Mouse (Mus musculus) limb, embryonic 12.5 days (tissue): ENCODE results near the gene Isg15. TPM values are rescaled to one million over a fixed set of nuclear protein-coding genes. Genes with fewer than 3 reads are reported as not detected.

Experiments
- ATAC-seq: fragments of 200-750 bp; cut with Nextera tagmentation; 2 replicates; pipeline ENCODE4 v1.8.0; 2017; ENCODE audit warnings: low read depth, moderate TSS enrichment; ENCODE audit not compliant: insufficient number of reproducible peaks, insufficient read depth, low FRiP score, low TSS enrichment
- H3K27ac ChIP-seq: fragments of 300-500 bp; sonication (generic); 2 replicates; pipeline ENCODE4 v1.5.1; 2016; ENCODE audit warnings: mild to moderate bottlenecking, moderate library complexity
- H3K27me3 ChIP-seq: fragments of 300-500 bp; sonication (generic); 2 replicates; pipeline ENCODE4 v1.6.1; 2016; ENCODE audit warnings: mild to moderate bottlenecking, moderate library complexity
- H3K36me3 ChIP-seq: fragments of 300-500 bp; sonication (generic); 2 replicates; pipeline ENCODE4 v1.6.1; 2016; ENCODE audit warnings: mild to moderate bottlenecking, moderate library complexity
- H3K4me1 ChIP-seq: fragments of 300-500 bp; sonication (generic); replicated peaks from 2 replicates; pipeline ENCODE4 v1.6.1; 2016
- H3K4me2 ChIP-seq: fragments of 300-500 bp; sonication (generic); 2 replicates; pipeline ENCODE4 v1.6.1; 2016; ENCODE audit warnings: mild to moderate bottlenecking, moderate library complexity
- H3K4me3 ChIP-seq: fragments of 300-500 bp; sonication (generic); replicated peaks from 2 replicates; pipeline ENCODE4 v1.5.1; 2016; ENCODE audit warnings: mild to moderate bottlenecking
- H3K9ac ChIP-seq: fragments of 300-500 bp; sonication (generic); replicated peaks from 2 replicates; pipeline ENCODE4 v1.6.1; 2016; ENCODE audit warnings: mild to moderate bottlenecking, moderate library complexity
- H3K9me3 ChIP-seq: fragments of 300-500 bp; sonication (generic); 2 replicates; pipeline ENCODE4 v1.6.1; 2016; ENCODE audit warnings: mild to moderate bottlenecking, moderate library complexity
- WGBS: fragments of 180-500 bp; shearing (Covaris S2); methylation state at CpG from one replicate; pipeline ENCODE4 v1.1.7; 2016; 5-methylcytosine and 5-hydroxymethylcytosine counted together
- polyA plus RNA-seq: library from polyadenylated mRNA; unstranded; fragments of >200 nt; fragmentation: Nextera tagmentation; extraction: Ambion mirVana; gene quantifications from 2 replicates; pipeline ENCODE4 v1.2.1, GENCODE M21; 2016

Gene Isg15
- polyA plus RNA-seq, 1 experiment from 2014 or later = 0.95 TPM

DNA sequence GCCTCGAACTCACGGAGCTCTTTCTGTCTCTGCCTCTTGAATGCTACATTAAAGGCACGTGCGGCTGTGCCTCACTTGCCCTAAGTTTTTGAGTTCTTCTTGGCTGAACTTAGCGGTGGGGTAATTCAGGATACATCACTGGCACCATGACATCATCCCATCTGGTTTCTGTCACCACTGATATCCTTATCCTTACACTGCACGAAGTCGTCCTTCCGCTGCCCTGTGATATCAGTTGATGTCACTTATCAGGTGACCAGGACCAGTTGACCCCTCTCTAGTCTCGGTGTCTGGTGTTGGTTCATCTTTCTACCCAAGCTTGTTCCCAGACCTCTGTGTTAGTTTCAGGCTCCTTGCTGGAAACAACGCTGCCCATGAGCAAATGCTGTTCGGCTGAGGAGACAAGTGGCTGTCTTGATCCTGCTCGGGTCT is 1.9 kb upstream of the Isg15 start:
- no peak overlapping the region for H3K9ac ChIP-seq
- H3K4me2 ChIP-seq = peak overlapping the region; percentile 97
- H3K27ac ChIP-seq = no peak overlapping the region
- peaks cover 19% of the 10 kb centered on the region for H3K4me1 ChIP-seq
- WGBS = 43% methylated on average over 12 of the region's 12 CpGs
- H3K36me3 ChIP-seq = no peaks in the 10 kb centered on the region
- peaks cover 43% of the 10 kb centered on the region for H3K27me3 ChIP-seq
- H3K9me3 ChIP-seq = no peaks in the 10 kb centered on the region
- ATAC-seq = no peak
- peak overlapping the region; percentile 57 for H3K4me3 ChIP-seq

GRCm38 (mm10) chr4:156197829-156198205 is 2.8 kb downstream of the Isg15 start:
- peak overlapping the region; percentile 90 for H3K9ac ChIP-seq
- H3K4me3 ChIP-seq = peak overlapping the region; percentile 93
- peaks cover 23% of the 10 kb centered on the region for H3K36me3 ChIP-seq
- WGBS = under 1% methylated on average over 26 of the region's 26 CpGs
- ATAC-seq = peak; percentile 89
- H3K4me2 ChIP-seq = peak overlapping the region; percentile 82
- peaks cover 9% of the 10 kb centered on the region for H3K27me3 ChIP-seq
- H3K27ac ChIP-seq = peak overlapping the region; percentile 96
- peaks cover 38% of the 10 kb centered on the region for H3K4me1 ChIP-seq
- H3K9me3 ChIP-seq = no peaks in the 10 kb centered on the region

GRCm38 (mm10) chr4:156197131-156197828 is 3.3 kb downstream of the Isg15 start, which contains the start of gene Agrn:
Gene Agrn, minus strand, starts transcription at chr4:156197488.
- no peaks in the 10 kb centered on the region for H3K9me3 ChIP-seq
- H3K27ac ChIP-seq = peak within 1 kb of the TSS; percentile 96
- peak within 1 kb of the TSS; percentile 82 for H3K4me2 ChIP-seq
- H3K27me3 ChIP-seq = peaks cover 3% of the 10 kb centered on the region
- peaks cover 39% of the 10 kb centered on the region for H3K4me1 ChIP-seq
- peak; percentile 68 for ATAC-seq
- WGBS = under 1% methylated on average over 44 of the region's 88 CpGs
- peaks cover 29% of the 10 kb centered on the region for H3K36me3 ChIP-seq
- peak within 1 kb of the TSS; percentile 93 for H3K4me3 ChIP-seq
- peak within 1 kb of the TSS; percentile 90 for H3K9ac ChIP-seq

GRCm38 (mm10) chr4:156195927-156196870 is 4.4 kb downstream of the Isg15 start:
- H3K27ac ChIP-seq = peak overlapping the region; percentile 69
- ATAC-seq = no peak

DNA sequence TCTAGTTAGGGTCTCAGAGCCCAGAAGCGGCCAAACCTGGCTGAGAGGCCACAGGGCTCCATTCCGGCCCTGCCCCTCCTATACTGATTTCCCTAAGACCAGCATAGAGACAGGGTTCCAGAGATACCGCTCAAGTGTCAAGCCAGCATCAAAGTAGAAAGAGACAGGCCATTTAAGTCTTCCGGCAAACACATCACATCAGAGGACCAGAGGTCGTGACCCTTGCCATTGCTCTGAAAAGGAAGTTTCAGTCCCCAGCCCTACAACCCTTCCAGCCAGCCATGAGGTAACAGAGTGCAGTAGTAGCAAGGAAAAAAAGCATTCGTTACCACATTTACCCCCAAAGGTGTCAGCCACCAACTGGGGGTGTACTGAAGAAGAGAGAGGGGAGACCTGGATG is 6.3 kb downstream of the Isg15 start:
- H3K27me3 ChIP-seq = no peaks in the 10 kb centered on the region
- no peak overlapping the region for H3K4me3 ChIP-seq
- H3K4me2 ChIP-seq = peak overlapping the region; percentile 82
- H3K4me1 ChIP-seq = peaks cover 63% of the 10 kb centered on the region
- H3K36me3 ChIP-seq = peaks cover 58% of the 10 kb centered on the region
- H3K27ac ChIP-seq = no peak overlapping the region
- WGBS = 38% methylated on average over 6 of the region's 6 CpGs
- no peak overlapping the region for H3K9ac ChIP-seq
- no peaks in the 10 kb centered on the region for H3K9me3 ChIP-seq
- no peak for ATAC-seq

More at GRCm38 (mm10) chr4:156195927-156196870, 4.4 kb downstream of the Isg15 start:
- peak overlapping the region; percentile 90 for H3K9ac ChIP-seq
- H3K4me1 ChIP-seq = peaks cover 46% of the 10 kb centered on the region
- H3K27me3 ChIP-seq = no peaks in the 10 kb centered on the region
- H3K4me3 ChIP-seq = peak overlapping the region; percentile 93
- no peaks in the 10 kb centered on the region for H3K9me3 ChIP-seq
- peak overlapping the region; percentile 82 for H3K4me2 ChIP-seq
- H3K36me3 ChIP-seq = peaks cover 39% of the 10 kb centered on the region
- WGBS = 5% methylated on average over 35 of the region's 35 CpGs

DNA sequence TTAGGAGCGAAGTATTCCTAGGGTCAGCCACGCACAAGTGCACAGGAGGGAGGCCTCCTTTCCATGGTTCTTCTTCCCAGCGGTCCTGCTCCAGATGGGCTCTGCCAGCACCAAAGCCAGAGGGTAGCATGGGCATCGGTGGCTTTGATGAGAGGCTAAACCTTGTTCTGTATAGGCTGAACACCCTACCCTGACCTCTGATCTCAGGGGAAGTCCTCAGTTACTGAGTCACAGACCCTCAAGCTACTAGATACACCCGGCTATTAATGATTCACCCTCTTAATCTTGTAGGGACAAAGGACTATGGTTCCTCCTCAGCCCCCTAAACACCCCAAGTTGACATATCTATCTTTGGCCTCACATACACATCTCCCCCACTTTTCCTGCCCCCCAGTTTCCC is 6.7 kb downstream of the Isg15 start:
- Histone ChIP-seq H3K36me3 (peaks cover 59% of the 10 kb centered on the region), H3K9me3 (no peaks in the 10 kb centered on the region), H3K27ac (no peak overlapping the region), H3K9ac (no peak overlapping the region), H3K4me2 (0 out of 2 replicates have a peak overlapping the region, but pooled peaks have one; percentile 16), H3K4me3 (no peak overlapping the region), H3K27me3 (no peaks in the 10 kb centered on the region), H3K4me1 (peaks cover 67% of the 10 kb centered on the region)
- no peak for ATAC-seq
- WGBS = 68% methylated on average over 5 of the region's 5 CpGs

- peaks cover 64% of the 10 kb centered on the region for H3K36me3 ChIP-seq
- WGBS = 21% methylated on average over 2 of the region's 2 CpGs
- no peaks in the 10 kb centered on the region for H3K27me3 ChIP-seq
- H3K9me3 ChIP-seq = no peaks in the 10 kb centered on the region
- H3K9ac ChIP-seq = no peak overlapping the region
- peaks cover 74% of the 10 kb centered on the region for H3K4me1 ChIP-seq
- no peak overlapping the region for H3K4me3 ChIP-seq
- ATAC-seq = no peak
- peak overlapping the region; percentile 16; the same call in 1 of the 2 replicates for H3K4me2 ChIP-seq
- H3K27ac ChIP-seq = no peak overlapping the region
Observed at GRCm38 (mm10) chr4:156193200-156193590, 7.4 kb downstream of the Isg15 start.

- peaks cover 70% of the 10 kb centered on the region for H3K36me3 ChIP-seq
- peak overlapping the region; percentile 13; the same call in 1 of the 2 replicates for H3K4me2 ChIP-seq
- 52% methylated on average over 8 of the region's 8 CpGs for WGBS
- H3K4me3 ChIP-seq = no peak overlapping the region
- no peaks in the 10 kb centered on the region for H3K27me3 ChIP-seq
- peaks cover 80% of the 10 kb centered on the region for H3K4me1 ChIP-seq
- H3K9ac ChIP-seq = no peak overlapping the region
- ATAC-seq = no peak
- no peaks in the 10 kb centered on the region for H3K9me3 ChIP-seq
- H3K27ac ChIP-seq = peak overlapping the region; percentile 35
Observed at GRCm38 (mm10) chr4:156192421-156193199, 8.0 kb downstream of the Isg15 start.

DNA sequence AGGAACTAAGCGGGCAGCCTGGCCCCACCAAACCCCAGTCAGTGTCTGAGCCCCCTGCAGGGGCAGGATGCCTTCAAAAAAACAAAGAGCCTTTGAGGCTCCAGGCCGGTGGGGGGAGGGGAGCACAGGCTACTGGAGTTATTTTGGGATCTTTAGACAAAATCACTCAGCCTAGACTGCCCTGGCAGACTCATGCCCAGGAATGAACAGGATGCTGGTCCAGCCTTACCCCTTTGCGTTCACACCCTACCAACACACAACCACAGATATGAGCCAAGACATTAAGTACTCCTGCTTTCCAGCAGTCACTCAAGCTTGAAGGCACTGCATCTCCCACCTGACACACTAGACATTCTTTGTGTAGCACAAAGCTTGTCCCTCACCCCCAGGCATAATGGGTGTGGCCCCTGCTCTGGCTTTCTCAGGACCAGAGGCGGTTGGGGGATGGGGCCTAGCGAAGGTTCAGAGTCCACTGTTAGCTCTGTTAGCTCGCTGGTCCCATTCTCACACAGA is 11.8 kb downstream of the Isg15 start:
- peak overlapping the region; percentile 80 for H3K27ac ChIP-seq
- H3K27me3 ChIP-seq = no peaks in the 10 kb centered on the region
- H3K36me3 ChIP-seq = peaks cover 82% of the 10 kb centered on the region
- no peak; the same call in 1 of the 2 replicates for ATAC-seq
- H3K4me2 ChIP-seq = peak overlapping the region; percentile 35
- no peak overlapping the region for H3K4me3 ChIP-seq
- H3K9me3 ChIP-seq = no peaks in the 10 kb centered on the region
- peaks cover 79% of the 10 kb centered on the region for H3K4me1 ChIP-seq
- 32% methylated on average over 6 of the region's 6 CpGs for WGBS
- no peak overlapping the region; the same call in 1 of the 2 replicates for H3K9ac ChIP-seq

DNA sequence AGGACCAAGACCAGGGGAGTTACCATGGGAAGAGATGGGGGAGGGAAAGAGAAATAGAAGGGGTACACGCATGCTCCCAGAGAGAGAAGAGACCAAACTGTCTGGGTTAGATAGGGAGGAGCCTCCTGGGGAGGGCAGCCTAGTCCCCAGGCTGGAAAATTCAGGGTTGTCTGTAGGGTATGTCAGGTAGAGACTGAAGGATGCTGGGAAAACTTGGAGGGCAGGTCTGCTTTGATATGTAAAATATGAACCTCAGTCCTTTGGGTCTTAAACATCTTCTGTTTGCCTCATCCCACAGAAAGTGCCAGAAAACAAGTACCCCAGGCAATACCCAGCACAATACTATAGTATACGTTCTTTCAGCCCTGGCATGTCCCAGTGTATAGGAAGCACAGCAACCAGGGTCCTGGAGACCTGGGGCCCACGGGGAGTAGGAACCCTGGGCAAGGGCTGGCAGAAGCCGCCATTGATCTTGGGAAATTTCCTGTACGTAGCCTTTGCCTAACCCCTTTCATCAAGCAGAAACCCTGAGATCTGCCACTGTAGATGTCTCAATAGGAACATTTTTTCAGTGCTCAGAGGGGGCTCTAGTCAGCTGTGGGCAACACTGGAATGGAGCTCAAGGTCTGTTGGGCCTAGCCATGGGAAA is 12.3 kb downstream of the Isg15 start:
- Histone ChIP-seq H3K4me1 (peaks cover 73% of the 10 kb centered on the region), H3K27me3 (no peaks in the 10 kb centered on the region), H3K4me3 (no peak overlapping the region), H3K27ac (peak overlapping the region; percentile 80), H3K4me2 (peak overlapping the region; percentile 35), H3K9me3 (no peaks in the 10 kb centered on the region), H3K36me3 (peaks cover 82% of the 10 kb centered on the region), H3K9ac (no peak overlapping the region; the same call in 1 of the 2 replicates)
- 68% methylated on average over 5 of the region's 5 CpGs for WGBS
- no peak; the same call in 1 of the 2 replicates for ATAC-seq
